Mouse (Mus musculus): ENCODE results near the gene Necap2. TPM values are rescaled to one million over a fixed set of nuclear protein-coding genes. Genes with fewer than 3 reads are reported as not detected.

The Necap2 gene
- polyA plus RNA-seq (2012; rRNA removed; ENCODE audit: low replicate concordance): 72.8 and 84.0 TPM in 2 replicates

GRCm38 (mm10) chr4:141077681-141078509 is at the start of gene Necap2:
Necap2 (minus strand) TSS chr4:141078357.

DNA sequence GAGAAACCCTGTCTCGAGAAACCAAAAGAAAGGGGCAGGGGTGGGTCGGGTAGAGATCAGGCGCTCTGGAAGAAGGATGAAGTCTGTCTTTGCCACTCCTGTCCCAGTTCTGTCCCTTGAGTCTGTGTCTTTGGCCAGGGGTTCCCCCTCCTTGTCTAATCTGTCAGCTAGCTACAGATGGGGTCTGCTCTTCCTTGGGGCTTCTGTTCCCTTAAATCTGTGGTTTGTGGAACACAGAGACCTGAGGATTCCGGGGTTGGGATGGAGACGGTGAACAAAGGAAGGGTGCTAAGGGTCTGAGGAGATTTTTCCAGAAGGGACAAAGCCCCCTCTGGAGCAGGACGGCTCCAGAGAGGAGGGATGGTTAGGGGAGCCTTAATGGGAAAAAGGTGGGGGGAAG is 9.9 kb upstream of the Necap2 start, which contains the start of gene Spata21:
TSS of gene Spata21 (plus strand) at position 301 of the 400 bp plus-strand sequence.

DNA sequence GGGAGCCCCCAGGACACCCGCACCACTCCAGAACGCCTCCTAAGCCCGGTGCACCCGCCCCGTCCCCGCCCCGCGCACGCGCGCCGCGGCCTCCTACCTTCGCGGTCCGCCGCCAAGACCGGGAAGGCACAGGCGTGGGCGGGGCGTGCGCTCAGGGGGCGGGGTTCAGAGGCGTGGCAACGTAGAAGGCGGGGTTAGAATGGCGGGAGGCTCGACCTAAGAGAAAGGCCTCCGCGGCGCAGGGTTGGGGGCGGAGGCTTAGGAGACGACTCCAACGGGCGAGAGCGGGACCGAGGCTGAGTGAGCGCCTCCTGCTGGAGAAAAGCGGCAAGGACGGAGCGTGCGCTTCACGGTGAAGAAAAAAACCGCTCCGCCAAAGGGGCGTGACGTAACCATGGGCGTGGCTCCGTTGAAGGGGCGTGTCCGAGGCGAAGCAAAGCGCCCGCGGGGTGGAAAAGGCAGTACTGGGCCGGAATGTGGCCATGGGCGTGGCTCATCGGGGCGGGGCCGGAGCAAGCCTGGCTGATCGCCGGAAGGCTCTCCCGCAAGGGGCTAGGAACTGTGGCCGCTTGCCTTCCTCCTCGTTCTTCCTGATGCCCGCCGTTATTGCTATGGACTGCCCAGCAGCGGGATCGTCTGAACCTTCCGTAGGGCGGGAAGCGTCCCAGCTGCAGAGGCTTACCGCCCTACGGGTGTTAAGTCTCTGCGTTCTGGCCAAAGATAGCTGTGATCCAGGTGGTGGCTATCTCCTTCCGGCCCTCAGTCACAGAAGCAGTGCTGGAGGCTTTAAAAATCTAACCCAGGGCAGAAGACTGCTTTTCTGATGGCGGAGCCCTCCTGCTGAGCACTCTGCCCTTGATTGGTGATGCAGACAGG is 17.5 kb downstream of the Necap2 start, which contains the start of gene Crocc:
TSS of gene Crocc (minus strand) at position 125 of the 876 bp plus-strand sequence.

Other genes with a start within 250 kb of the Necap2 start
- 0.14 and 14.8 TPM in 2 replicates for gene Padi1, start 232.6 kb downstream of the Necap2 start, polyA plus RNA-seq (2012; rRNA removed; ENCODE audit: low replicate concordance)
- 1.3 and 13.8 TPM in 2 replicates for gene Padi2, start 172.0 kb downstream of the Necap2 start, polyA plus RNA-seq (2012; rRNA removed; ENCODE audit: low replicate concordance)
- gene Sdhb, start 117.2 kb downstream of the Necap2 start, polyA plus RNA-seq (2012; rRNA removed; ENCODE audit: low replicate concordance): 251 and 307 TPM in 2 replicates
- gene Atp13a2, start 91.5 kb downstream of the Necap2 start, polyA plus RNA-seq (2012; rRNA removed; ENCODE audit: low replicate concordance): 84.9 and 104 TPM in 2 replicates
- 56.0 and 312 TPM in 2 replicates for gene Mfap2, start 67.9 kb downstream of the Necap2 start, polyA plus RNA-seq (2012; rRNA removed; ENCODE audit: low replicate concordance)
- 5.8 and 16.5 TPM in 2 replicates for gene Crocc, start 17.8 kb downstream of the Necap2 start, polyA plus RNA-seq (2012; rRNA removed; ENCODE audit: low replicate concordance)
- gene Spata21, start 10.0 kb upstream of the Necap2 start, polyA plus RNA-seq (2012; rRNA removed; ENCODE audit: low replicate concordance): not detected in 2 replicates
- gene Szrd1, start 61.4 kb upstream of the Necap2 start, polyA plus RNA-seq (2012; rRNA removed; ENCODE audit: low replicate concordance): 39.8 and 60.3 TPM in 2 replicates
- gene Fbxo42, start 69.6 kb upstream of the Necap2 start, polyA plus RNA-seq (2012; rRNA removed; ENCODE audit: low replicate concordance): 14.3 and 22.0 TPM in 2 replicates
- 1.8 and 4.3 TPM in 2 replicates for gene Rsg1, start 135.6 kb upstream of the Necap2 start, polyA plus RNA-seq (2012; rRNA removed; ENCODE audit: low replicate concordance)
- 1.2 and 13.0 TPM in 2 replicates for gene Arhgef19, start 161.1 kb upstream of the Necap2 start, polyA plus RNA-seq (2012; rRNA removed; ENCODE audit: low replicate concordance)
- 11.6 and 12.9 TPM in 2 replicates for gene Epha2, start 222.9 kb upstream of the Necap2 start, polyA plus RNA-seq (2012; rRNA removed; ENCODE audit: low replicate concordance)